Mouse (Mus musculus) mouse embryonic stem cell (cell line): ENCODE data around the gene Foxl1.

Experiments used
- in situ Hi-C, 2 experiments: fragments of 300-500 bp; cut with MboI; formaldehyde crosslinking; loops; 1 replicate in 1 of 2; 3 replicates in 1 of 2; pipeline ENCODE4 v1.14.3; 2019 to 2020; ENCODE audit warnings: low sequenced_read_pairs in 2 of 2, low pct_unique_long_range_greater_than_20kb in 1 of 2, mixed read lengths in 1 of 2; ENCODE audit not compliant: unreplicated experiment in 1 of 2

The Foxl1 gene

DNA sequence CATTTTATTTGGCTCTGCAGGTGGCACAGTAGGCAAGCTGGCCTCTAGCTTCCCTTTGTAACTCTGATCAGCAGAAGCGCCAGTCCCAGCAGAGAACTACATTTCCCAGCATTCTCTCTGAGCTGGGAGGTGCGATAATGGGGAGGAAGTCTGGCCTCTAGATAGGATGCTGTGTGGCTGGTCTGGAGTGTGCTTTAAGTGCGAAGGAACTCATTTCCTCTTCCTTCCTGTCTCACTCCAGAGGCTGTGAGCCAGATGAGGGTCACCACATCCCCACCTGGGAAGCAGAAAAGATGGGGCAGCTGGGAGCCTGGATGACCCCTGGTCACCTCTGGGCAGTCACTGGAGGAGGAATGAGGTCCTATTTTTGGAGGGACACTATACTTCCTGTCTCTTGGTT lies 48.6 kb downstream of the Foxl1 start:
- in situ Hi-C loops = no loop called here
